25 mouse cellular contexts compared by ENCODE assay signal in genomic region chr3:54246416-54246815, GRCm38 (mm10).
A peak's percentile ranks its signal among the peaks of the same experiment; 100 is the strongest.
DNase-seq lines count a peak whose midpoint lies in the region; ATAC-seq and TF ChIP-seq lines count a peak whose summit lies in the region.
"Had no signal": no experiment of that assay in that cellular context is flagged by ENCODE, and none has a peak within 500 bp of the region (broad histone marks: within the 10 kb centered on the region; RNA-seq: fewer than 3 reads in every experiment).

No protein-coding gene starts in this region.

- peaks cover 5% of the 10 kb centered on the region for H3K4me1 ChIP-seq in bone marrow macrophage, adult 2 months (ENCODE audit: control insufficient read depth, insufficient read depth, low read length)
- no peaks in the 10 kb centered on the region for H3K4me1 ChIP-seq in intestine, embryonic 16.5 days (ENCODE audit: control insufficient read depth, insufficient read depth, low read length)
- H3K4me1 ChIP-seq: embryonic facial prominence, embryonic 15.5 days; forebrain, embryonic 12.5 days; heart, embryonic 12.5 days; hindbrain, embryonic 13.5 days; midbrain, embryonic 15.5 days; neural tube, embryonic 15.5 days had no signal

- H3K9me3 ChIP-seq in intestine, embryonic 16.5 days (ENCODE audit: control insufficient read depth, low read length), result no peaks in the 10 kb centered on the region
- H3K9me3 ChIP-seq: embryonic facial prominence, embryonic 15.5 days; forebrain, embryonic 12.5 days; heart, embryonic 12.5 days; hindbrain, embryonic 13.5 days; midbrain, embryonic 15.5 days; neural tube, embryonic 15.5 days had no signal

- peak overlapping the region; percentile 73 for H3K27ac ChIP-seq in bone marrow macrophage, adult 2 months (ENCODE audit: insufficient read depth, low read depth, low read length)
- H3K27ac ChIP-seq in intestine, embryonic 16.5 days (ENCODE audit: low read length), result no peak overlapping the region
- H3K27ac ChIP-seq: embryonic facial prominence, embryonic 15.5 days; forebrain, embryonic 12.5 days; hindbrain, embryonic 13.5 days; liver, embryonic 14.5 days; midbrain, embryonic 15.5 days; neural tube, embryonic 15.5 days had no signal

- H3K4me2 ChIP-seq in intestine, embryonic 16.5 days (ENCODE audit: low read depth, low read length), result no peak overlapping the region
- H3K4me2 ChIP-seq: embryonic facial prominence, embryonic 15.5 days; forebrain, embryonic 12.5 days; heart, embryonic 12.5 days; hindbrain, embryonic 13.5 days; midbrain, embryonic 15.5 days; neural tube, embryonic 15.5 days had no signal

- WGBS in intestine, embryonic 16.5 days, result 66% methylated on average over 2 of the region's 2 CpGs

- DNase-seq in left cerebral cortex, adult 9 months (ENCODE audit: low spot score in 2 of 2), result peak; percentile 15 to 30
- no peak for DNase-seq in left cerebral cortex, postnatal 10 days (ENCODE audit: extremely low spot score in 1 of 2, low spot score in 2 of 2)
- peak; percentile 67 for DNase-seq in right cerebral cortex, adult 18-20 months
- DNase-seq in right cerebral cortex, postnatal 14 days, result no peak
- peak; percentile 67 for DNase-seq in gonadal fat pad, adult 2 months (ENCODE audit: low read depth)
- DNase-seq: adrenal gland, postnatal 36 days; cerebellum, adult 2 months; cerebellum, postnatal 36 days; gastrocnemius, postnatal 36 days; heart, postnatal 14 days; kidney, adult 9 months; kidney, postnatal 36 days; thymus, postnatal 25 days had no signal

- no peaks in the 10 kb centered on the region for H3K36me3 ChIP-seq in intestine, embryonic 16.5 days (ENCODE audit: control insufficient read depth, insufficient read depth, low read length)
- H3K36me3 ChIP-seq: embryonic facial prominence, embryonic 15.5 days; forebrain, embryonic 12.5 days; heart, embryonic 12.5 days; hindbrain, embryonic 13.5 days; midbrain, embryonic 15.5 days; neural tube, embryonic 15.5 days had no signal

- no peak for ATAC-seq in intestine, embryonic 16.5 days
- ATAC-seq: CD4-positive, CD25-positive, alpha-beta regulatory T cell, adult 4 months; inflammation-experienced regulatory T-cells, adult 6 months; midbrain, embryonic 15.5 days had no signal

- TF ChIP-seq CTCF in bone marrow macrophage, adult 2 months (IDR thresholded peaks at IDR 0.05; ENCODE audit: low read depth, low read length), result no peak

- no peak for TF ChIP-seq POLR2A in bone marrow macrophage, adult 2 months (IDR thresholded peaks at IDR 0.05; ENCODE audit: borderline replicate concordance, low read depth, low read length)

- no peaks in the 10 kb centered on the region for H3K27me3 ChIP-seq in intestine, embryonic 16.5 days (replicated peaks; ENCODE audit: control insufficient read depth, insufficient read depth, low read length)
- H3K27me3 ChIP-seq: embryonic facial prominence, embryonic 15.5 days; forebrain, embryonic 12.5 days; heart, embryonic 12.5 days; hindbrain, embryonic 13.5 days; midbrain, embryonic 15.5 days; neural tube, embryonic 15.5 days had no signal

- no peak overlapping the region for H3K9ac ChIP-seq in intestine, embryonic 16.5 days (ENCODE audit: low read depth, low read length)
- H3K9ac ChIP-seq: embryonic facial prominence, embryonic 15.5 days; forebrain, embryonic 12.5 days; heart, embryonic 12.5 days; hindbrain, embryonic 13.5 days; liver, embryonic 14.5 days; midbrain, embryonic 15.5 days; neural tube, embryonic 15.5 days had no signal

- no peak overlapping the region for H3K4me3 ChIP-seq in bone marrow macrophage, adult 2 months (ENCODE audit: insufficient read depth, low read length)
- no peak overlapping the region for H3K4me3 ChIP-seq in intestine, embryonic 16.5 days (ENCODE audit: low read length)
- H3K4me3 ChIP-seq: embryonic facial prominence, embryonic 15.5 days; forebrain, embryonic 12.5 days; heart, embryonic 12.5 days; hindbrain, embryonic 13.5 days; midbrain, embryonic 15.5 days; myocyte; neural tube, embryonic 15.5 days had no signal

- intact Hi-C loops in left cerebral cortex, postnatal 10 days (cut with DNase I), result no loop called here

Comparison
In these comparisons a context has a peak if more than half of its experiments do, and no peak if none do; other contexts are left out.
1. DNase-seq: peak in left cerebral cortex, adult 9 months (2 of 2), right cerebral cortex, adult 18-20 months (single experiment) and gonadal fat pad, adult 2 months (single experiment); none in left cerebral cortex, postnatal 10 days (0 of 2) and right cerebral cortex, postnatal 14 days (single experiment).